Mouse (Mus musculus) hindbrain, embryonic 12.5 days (tissue): ENCODE results near the gene Tpst1. TPM values are rescaled to one million over a fixed set of nuclear protein-coding genes. Genes with fewer than 3 reads are reported as not detected.

Experiments used
- ATAC-seq: fragments of 200-750 bp; cut with Nextera tagmentation; 2 replicates; pipeline ENCODE4 v1.8.0; 2017; ENCODE audit warnings: moderate TSS enrichment; ENCODE audit not compliant: low FRiP score
- H3K27ac ChIP-seq: fragments of 300-500 bp; sonication (generic); 2 replicates; pipeline ENCODE4 v1.5.1; 2016; ENCODE audit warnings: mild to moderate bottlenecking
- H3K27me3 ChIP-seq: fragments of 300-500 bp; sonication (generic); 2 replicates; pipeline ENCODE4 v1.6.1; 2016; ENCODE audit warnings: mild to moderate bottlenecking
- H3K36me3 ChIP-seq: fragments of 300-500 bp; sonication (generic); 2 replicates; pipeline ENCODE4 v1.6.1; 2016; ENCODE audit warnings: mild to moderate bottlenecking
- H3K4me1 ChIP-seq: fragments of 300-500 bp; sonication (generic); 2 replicates; pipeline ENCODE4 v1.6.1; 2016
- H3K4me2 ChIP-seq: fragments of 300-500 bp; sonication (generic); replicated peaks from 2 replicates; pipeline ENCODE4 v1.6.1; 2016; ENCODE audit warnings: mild to moderate bottlenecking
- H3K4me3 ChIP-seq: fragments of 300-500 bp; sonication (generic); 2 replicates; pipeline ENCODE4 v1.5.1; 2016; ENCODE audit warnings: mild to moderate bottlenecking
- H3K9ac ChIP-seq: fragments of 300-500 bp; sonication (generic); 2 replicates; pipeline ENCODE4 v1.6.1; 2016; ENCODE audit warnings: mild to moderate bottlenecking, moderate library complexity
- H3K9me3 ChIP-seq: fragments of 300-500 bp; sonication (generic); replicated peaks from 2 replicates; pipeline ENCODE4 v1.6.1; 2016; ENCODE audit warnings: mild to moderate bottlenecking
- WGBS: fragments of 180-500 bp; shearing (Covaris S2); methylation state at CpG from one replicate; pipeline ENCODE4 v1.1.7; 2016; 5-methylcytosine and 5-hydroxymethylcytosine counted together
- polyA plus RNA-seq: library from polyadenylated mRNA; unstranded; fragments of >200 nt; fragmentation: Nextera tagmentation; extraction: Ambion mirVana; gene quantifications from 2 replicates; pipeline ENCODE4 v1.2.1, GENCODE M21; 2016

Tpst1 gene
- polyA plus RNA-seq, 1 experiment from 2014 or later: 57.0 TPM

DNA sequence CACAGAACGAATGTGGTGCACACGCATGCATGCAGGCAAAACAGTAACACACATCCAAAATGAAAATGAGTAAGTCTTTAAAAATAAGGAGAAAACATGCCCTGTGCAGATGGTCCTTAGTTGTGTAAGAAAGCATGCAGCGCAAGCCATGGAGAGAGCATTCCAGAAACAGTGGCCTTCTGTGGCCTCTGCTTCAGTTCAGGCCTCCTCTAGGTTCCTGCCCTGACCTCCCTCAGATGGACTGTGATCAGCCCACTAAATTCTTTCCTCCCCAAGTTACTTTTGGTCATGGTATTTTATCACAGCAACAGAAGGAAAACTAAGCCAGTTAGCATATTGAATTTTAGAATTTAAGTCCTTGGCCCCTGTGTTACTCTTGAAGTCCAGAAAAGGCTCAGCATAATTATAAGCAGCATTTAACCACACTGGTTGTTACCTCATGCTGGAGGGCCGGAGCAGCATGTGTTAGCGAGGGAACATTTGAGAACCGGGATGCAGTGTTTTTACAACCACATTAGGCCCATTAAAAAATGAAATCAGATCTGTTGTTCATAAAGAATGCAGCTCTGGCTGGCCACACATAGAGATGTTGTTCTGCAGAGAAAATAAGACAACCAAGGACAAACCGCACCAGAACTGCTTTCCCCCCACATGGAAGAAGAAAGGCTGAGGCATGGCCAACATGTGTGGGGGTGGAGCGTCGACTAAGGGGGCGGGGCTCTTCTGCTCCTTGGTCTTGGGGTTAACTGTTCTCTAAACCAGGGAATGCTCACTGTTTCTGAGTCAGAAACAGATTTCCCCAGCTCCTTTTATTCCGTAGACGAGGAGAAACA is 37.7 kb downstream of the Tpst1 start:
- 86% methylated on average over 12 of the region's 12 CpGs for WGBS
- Histone ChIP-seq H3K27me3 (no peaks in the 10 kb centered on the region), H3K4me2 (no peak overlapping the region), H3K4me3 (no peak overlapping the region), H3K27ac (no peak overlapping the region), H3K36me3 (peaks cover 15% of the 10 kb centered on the region), H3K9ac (no peak overlapping the region), H3K9me3 (no peaks in the 10 kb centered on the region), H3K4me1 (no peaks in the 10 kb centered on the region)
- ATAC-seq: no peak

DNA sequence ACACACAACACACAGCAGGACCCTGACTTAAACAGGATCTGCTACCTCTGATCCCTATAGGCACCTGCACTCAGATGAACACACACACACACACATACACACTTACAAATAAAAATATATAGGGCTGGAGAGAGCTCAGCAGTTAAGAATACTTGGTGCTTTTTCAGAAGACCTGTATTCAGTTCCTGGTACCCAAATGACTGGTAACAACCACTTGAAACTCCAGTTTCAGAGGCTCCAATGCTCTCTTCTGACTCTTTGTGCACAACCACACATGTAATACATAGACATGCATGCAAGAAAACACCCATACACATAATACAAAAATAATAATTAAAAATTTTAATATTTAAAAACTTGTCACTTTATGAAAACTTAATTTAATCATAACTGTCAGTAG is 39.5 kb downstream of the Tpst1 start:
- H3K4me3 ChIP-seq: no peak overlapping the region
- no peak overlapping the region for H3K27ac ChIP-seq
- no peaks in the 10 kb centered on the region for H3K4me1 ChIP-seq
- no peaks in the 10 kb centered on the region for H3K27me3 ChIP-seq
- peaks cover 16% of the 10 kb centered on the region for H3K36me3 ChIP-seq
- no peak for ATAC-seq
- no peak overlapping the region for H3K9ac ChIP-seq
- H3K4me2 ChIP-seq: no peak overlapping the region
- H3K9me3 ChIP-seq: no peaks in the 10 kb centered on the region

DNA sequence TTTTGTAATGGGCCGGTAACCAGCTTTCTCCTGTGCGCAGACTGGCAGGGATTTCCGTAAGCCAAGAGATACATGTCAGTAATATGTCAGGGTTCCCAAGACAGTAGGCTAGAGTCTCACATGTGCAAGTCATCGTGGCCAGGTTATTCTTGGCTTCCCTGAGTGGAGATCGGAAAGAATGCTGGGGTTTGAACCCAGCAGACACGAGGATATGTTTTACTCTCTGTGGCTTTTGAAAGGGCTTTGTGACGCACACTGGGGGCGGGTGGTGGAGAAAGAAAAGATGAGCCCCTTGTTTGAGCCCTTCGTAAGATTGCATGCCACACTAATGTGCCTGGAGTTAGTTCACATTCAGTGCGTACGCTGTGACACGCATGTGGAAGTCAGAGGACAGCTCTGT is 43.0 kb downstream of the Tpst1 start:
- Histone ChIP-seq H3K4me1 (peaks cover 11% of the 10 kb centered on the region), H3K9ac (no peak overlapping the region), H3K27me3 (no peaks in the 10 kb centered on the region), H3K36me3 (0 out of 2 replicates have a peak, but pooled peaks cover 8% of the 10 kb centered on the region), H3K27ac (no peak overlapping the region), H3K4me2 (no peak overlapping the region), H3K4me3 (no peak overlapping the region), H3K9me3 (no peaks in the 10 kb centered on the region)
- ATAC-seq: no peak
- WGBS: 91% methylated on average over 12 of the region's 12 CpGs

DNA sequence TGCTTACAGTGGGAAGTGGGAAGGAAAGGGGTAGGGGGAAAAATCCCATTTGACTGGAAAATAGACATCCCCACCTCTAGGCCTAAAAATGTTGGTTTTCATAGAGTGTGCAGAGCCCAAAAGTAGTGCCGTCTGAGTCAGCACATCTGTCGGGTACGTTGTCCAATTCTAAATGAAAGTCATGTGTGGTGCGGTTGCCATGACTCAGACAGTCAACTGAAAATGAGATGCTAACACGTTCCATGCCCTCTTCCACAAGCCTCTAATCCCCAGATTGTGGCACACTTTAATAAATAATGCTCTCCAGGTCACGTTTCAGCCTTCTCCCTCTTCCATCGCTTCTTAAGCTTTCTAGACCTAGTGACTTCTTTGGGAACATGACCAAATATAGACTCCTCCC is 43.7 kb downstream of the Tpst1 start:
- Histone ChIP-seq H3K4me1 (peaks cover 12% of the 10 kb centered on the region), H3K36me3 (0 out of 2 replicates have a peak, but pooled peaks cover 8% of the 10 kb centered on the region), H3K4me2 (no peak overlapping the region), H3K4me3 (no peak overlapping the region), H3K9me3 (no peaks in the 10 kb centered on the region), H3K9ac (no peak overlapping the region), H3K27me3 (no peaks in the 10 kb centered on the region), H3K27ac (no peak overlapping the region)
- ATAC-seq: no peak
- 85% methylated on average over 7 of the region's 7 CpGs for WGBS

DNA sequence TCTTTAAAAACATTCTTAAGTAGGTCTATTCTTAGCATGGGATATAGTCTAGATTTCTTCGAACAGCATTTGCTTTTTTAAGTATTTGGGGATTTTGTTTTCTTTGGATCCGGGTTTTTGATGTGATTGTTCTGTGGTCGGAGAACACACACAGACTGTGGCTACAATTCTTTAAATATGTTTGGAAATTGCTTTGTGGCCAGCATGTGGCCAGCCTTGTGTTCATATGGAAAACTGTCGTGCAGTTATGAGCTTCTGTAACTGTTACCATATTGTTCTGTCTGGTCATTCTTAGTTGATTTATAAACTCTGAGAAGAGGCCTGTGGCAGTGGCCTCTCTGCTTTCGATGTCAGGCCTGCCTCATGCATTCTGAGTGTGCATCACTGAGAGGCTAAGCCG is 44.8 kb downstream of the Tpst1 start:
- H3K36me3 ChIP-seq: 0 out of 2 replicates have a peak, but pooled peaks cover 8% of the 10 kb centered on the region
- H3K27ac ChIP-seq: no peak overlapping the region
- ATAC-seq: no peak
- H3K4me3 ChIP-seq: no peak overlapping the region
- H3K27me3 ChIP-seq: no peaks in the 10 kb centered on the region
- H3K9me3 ChIP-seq: no peaks in the 10 kb centered on the region
- H3K4me2 ChIP-seq: no peak overlapping the region
- 82% methylated on average over 6 of the region's 6 CpGs for WGBS
- H3K4me1 ChIP-seq: peaks cover 12% of the 10 kb centered on the region
- no peak overlapping the region for H3K9ac ChIP-seq

DNA sequence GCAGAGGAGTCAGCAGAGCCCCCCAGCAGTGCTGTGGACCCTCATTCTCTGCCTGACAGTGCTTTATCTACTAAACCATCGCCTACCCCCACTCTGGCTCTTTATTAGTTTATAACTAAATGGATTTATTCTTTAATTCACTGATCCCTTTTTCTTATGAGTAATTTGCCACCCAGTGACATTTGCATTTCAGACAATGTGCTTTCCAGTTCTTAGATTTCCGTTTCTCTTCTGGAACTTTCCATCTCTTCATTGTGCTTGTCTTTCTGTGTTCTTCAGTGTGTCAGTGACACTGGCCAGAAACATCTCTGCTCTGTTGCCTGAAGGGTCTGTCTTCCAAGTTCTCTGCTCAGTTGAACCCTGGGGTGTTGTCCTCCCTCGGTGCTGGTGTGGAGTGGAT is 46.1 kb downstream of the Tpst1 start:
- Histone ChIP-seq H3K4me1 (peaks cover 12% of the 10 kb centered on the region), H3K27me3 (no peaks in the 10 kb centered on the region), H3K4me3 (no peak overlapping the region), H3K27ac (no peak overlapping the region), H3K4me2 (no peak overlapping the region), H3K36me3 (0 out of 2 replicates have a peak, but pooled peaks cover 8% of the 10 kb centered on the region), H3K9ac (no peak overlapping the region), H3K9me3 (no peaks in the 10 kb centered on the region)
- ATAC-seq: no peak
- 86% methylated on average over 3 of the region's 3 CpGs for WGBS

DNA sequence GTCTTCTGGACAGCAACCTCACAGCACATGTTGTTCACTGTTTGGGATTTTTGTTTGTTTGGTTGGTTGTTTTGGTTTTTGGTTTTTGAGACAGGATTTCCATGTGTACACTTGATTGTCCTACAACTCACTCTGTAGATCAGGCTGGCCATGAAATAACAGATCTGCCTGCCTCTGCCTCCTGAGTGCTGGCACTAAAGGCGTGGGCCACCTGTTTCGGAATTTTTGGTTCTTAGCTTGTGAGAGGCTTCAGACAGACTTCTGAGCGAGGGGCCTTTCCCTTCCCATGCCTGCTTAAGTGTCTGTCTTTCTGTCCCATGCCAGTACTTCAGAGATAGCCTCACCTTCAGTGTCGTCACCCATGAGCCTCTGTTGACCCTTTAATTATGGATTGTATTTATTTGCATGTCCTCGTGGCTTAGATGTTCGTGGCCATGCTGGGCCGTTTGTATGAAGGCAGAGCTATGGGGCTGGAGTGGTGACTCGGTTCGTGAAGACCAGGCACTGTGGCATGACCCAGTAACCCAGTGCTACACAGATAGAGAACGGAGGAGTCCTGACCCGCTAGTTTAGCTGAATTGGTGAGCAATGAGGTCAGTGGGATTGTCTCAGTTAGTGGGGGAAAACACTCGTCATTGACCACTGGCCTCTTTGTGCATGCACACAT is 47.1 kb downstream of the Tpst1 start:
- Histone ChIP-seq H3K4me3 (no peak overlapping the region), H3K36me3 (0 out of 2 replicates have a peak, but pooled peaks cover 3% of the 10 kb centered on the region), H3K27ac (no peak overlapping the region), H3K27me3 (no peaks in the 10 kb centered on the region), H3K9me3 (no peaks in the 10 kb centered on the region), H3K4me2 (no peak overlapping the region), H3K4me1 (peaks cover 12% of the 10 kb centered on the region), H3K9ac (no peak overlapping the region; the same call in 1 of the 2 replicates)
- no peak for ATAC-seq
- WGBS: 87% methylated on average over 12 of the region's 12 CpGs

DNA sequence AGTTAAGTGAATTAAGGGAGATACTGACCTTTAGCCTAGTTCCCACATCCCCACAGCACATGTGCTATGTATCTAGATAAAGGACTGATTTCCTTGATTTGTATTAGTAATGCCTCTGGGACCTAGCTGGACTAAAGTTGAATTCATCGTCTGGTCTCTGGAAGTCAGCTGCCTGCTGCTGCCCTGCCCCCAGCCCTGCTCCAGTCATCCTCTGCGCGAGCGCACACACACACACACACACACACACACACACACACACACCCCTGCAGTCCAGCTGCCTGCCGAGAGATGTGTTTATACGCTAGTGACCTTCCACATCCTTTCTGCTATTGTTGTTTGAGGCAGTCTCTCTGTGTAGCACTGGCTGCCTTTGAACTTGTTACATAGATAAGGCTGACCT is 47.8 kb downstream of the Tpst1 start:
- WGBS: 59% methylated on average over 6 of the region's 6 CpGs
- Histone ChIP-seq H3K36me3 (0 out of 2 replicates have a peak, but pooled peaks cover 1% of the 10 kb centered on the region), H3K27ac (no peak overlapping the region), H3K9ac (no peak overlapping the region), H3K9me3 (no peaks in the 10 kb centered on the region), H3K27me3 (no peaks in the 10 kb centered on the region), H3K4me3 (no peak overlapping the region), H3K4me1 (peaks cover 12% of the 10 kb centered on the region), H3K4me2 (no peak overlapping the region)
- no peak for ATAC-seq

DNA sequence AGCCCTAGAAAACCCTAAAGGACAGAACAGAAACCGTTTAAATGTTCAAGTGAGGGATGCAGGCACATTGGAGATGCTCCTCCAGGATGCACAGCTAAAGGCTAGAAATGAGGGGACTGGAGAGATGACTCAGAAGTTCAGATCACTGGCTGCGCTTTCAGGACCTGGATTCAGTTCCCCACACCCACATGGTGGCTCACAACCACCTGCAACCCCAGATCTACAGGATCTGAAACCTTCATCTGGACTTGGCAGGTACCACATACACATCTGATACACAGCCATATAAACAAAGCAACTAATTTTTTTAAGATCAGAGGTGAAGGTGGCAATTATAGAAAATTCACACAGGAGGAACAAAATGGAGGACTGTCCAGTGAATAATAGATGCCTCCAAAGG is 49.2 kb downstream of the Tpst1 start:
- WGBS: 92% methylated on average over 2 of the region's 2 CpGs
- Histone ChIP-seq H3K4me3 (no peak overlapping the region), H3K36me3 (no peaks in the 10 kb centered on the region), H3K9ac (no peak overlapping the region), H3K4me2 (no peak overlapping the region), H3K27me3 (no peaks in the 10 kb centered on the region), H3K27ac (no peak overlapping the region), H3K4me1 (peaks cover 12% of the 10 kb centered on the region), H3K9me3 (no peaks in the 10 kb centered on the region)
- no peak for ATAC-seq

DNA sequence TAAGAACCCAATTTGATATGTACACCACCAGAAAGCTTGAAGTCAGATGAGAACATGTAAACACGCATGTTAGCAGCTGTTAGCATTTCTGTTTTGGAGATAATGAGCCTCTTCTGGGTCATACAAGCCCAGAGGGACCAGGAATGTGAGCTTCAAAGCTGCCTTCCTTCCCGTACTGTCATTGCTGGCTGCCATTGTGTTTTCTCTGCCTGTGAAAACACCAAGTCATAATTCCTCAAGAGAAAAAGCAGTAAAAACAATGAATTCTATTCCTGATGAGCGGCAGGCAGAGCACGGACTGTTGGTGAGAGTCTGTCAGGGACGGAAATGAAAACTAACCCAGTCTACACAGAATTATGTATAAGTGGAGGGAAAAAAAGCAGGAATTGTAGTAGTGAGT is 51.1 kb downstream of the Tpst1 start:
- Histone ChIP-seq H3K9ac (no peak overlapping the region), H3K4me2 (no peak overlapping the region), H3K9me3 (no peaks in the 10 kb centered on the region), H3K27ac (0 out of 2 replicates have a peak overlapping the region, but pooled peaks have one; percentile 35), H3K4me3 (no peak overlapping the region), H3K36me3 (no peaks in the 10 kb centered on the region), H3K4me1 (peaks cover 15% of the 10 kb centered on the region), H3K27me3 (no peaks in the 10 kb centered on the region)
- no peak for ATAC-seq
- WGBS: 65% methylated on average over 5 of the region's 5 CpGs

DNA sequence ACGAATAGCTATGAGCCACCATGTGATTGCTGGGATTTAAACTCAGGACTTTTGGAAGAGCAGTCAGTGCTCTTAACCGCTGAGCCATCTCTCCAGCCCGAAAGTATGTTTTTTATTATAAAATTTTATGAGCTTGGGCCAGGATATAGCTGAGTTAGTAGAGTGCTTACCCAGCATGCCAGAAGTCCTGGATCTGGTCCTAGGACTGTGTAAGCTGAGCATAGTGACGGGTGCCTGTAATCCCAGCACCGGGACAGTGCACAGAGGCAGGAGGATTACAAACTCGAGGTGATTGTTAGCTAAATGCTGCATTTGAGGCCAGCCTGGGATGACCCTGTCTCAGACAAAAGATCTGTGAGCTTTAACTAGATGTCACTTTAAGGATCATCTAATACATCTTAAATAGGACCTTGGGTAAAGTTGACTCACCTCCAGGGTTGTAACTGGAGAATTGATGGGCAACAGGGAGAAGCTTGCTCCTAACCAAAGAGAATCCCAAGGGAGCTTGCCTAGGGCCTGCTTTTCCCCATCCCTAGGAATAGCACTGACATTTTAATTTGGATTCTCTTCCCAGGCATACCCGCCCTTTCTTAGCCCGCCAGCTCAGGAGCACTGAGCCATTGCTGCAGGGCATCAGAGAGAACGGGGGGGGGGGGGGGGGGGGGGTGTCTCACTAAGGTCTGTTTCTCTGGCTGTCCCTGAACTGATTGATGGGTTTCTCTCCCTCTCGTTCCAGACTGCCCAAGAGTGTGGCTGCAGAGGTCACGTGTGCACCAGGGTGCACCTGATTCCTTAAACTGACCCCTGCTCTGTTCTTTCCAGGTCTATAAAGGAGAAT is 55.8 kb downstream of the Tpst1 start:
- no peaks in the 10 kb centered on the region for H3K36me3 ChIP-seq
- H3K9ac ChIP-seq: no peak overlapping the region
- peak overlapping the region; percentile 44; the same call in 1 of the 2 replicates for H3K27ac ChIP-seq
- peaks cover 6% of the 10 kb centered on the region; the same call in 1 of the 2 replicates for H3K4me1 ChIP-seq
- 60% methylated on average over 11 of the region's 11 CpGs for WGBS
- ATAC-seq: no peak
- no peak overlapping the region for H3K4me2 ChIP-seq
- H3K4me3 ChIP-seq: no peak overlapping the region
- H3K9me3 ChIP-seq: no peaks in the 10 kb centered on the region
- no peaks in the 10 kb centered on the region for H3K27me3 ChIP-seq

DNA sequence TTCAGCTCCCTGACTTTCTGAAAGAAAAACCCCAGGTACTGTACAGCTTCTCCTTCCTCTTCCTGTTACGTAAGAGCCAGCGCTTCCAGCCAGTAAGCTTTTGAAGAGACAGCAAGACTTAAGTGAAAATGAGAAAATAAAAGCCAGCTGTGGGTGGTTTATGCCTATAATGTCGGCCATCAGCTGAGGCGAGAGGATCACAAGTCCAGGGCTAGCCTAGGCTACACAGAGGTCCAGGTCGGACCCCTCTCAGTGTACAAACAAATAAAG is 56.3 kb downstream of the Tpst1 start:
- ATAC-seq: no peak
- H3K4me3 ChIP-seq: no peak overlapping the region
- 91% methylated on average over 5 of the region's 5 CpGs for WGBS
- no peak overlapping the region for H3K4me2 ChIP-seq
- no peaks in the 10 kb centered on the region for H3K27me3 ChIP-seq
- no peaks in the 10 kb centered on the region for H3K36me3 ChIP-seq
- no peak overlapping the region for H3K9ac ChIP-seq
- no peaks in the 10 kb centered on the region for H3K9me3 ChIP-seq
- peak overlapping the region; percentile 44; the same call in 1 of the 2 replicates for H3K27ac ChIP-seq
- H3K4me1 ChIP-seq: peaks cover 6% of the 10 kb centered on the region; the same call in 1 of the 2 replicates
